8 mouse cellular contexts compared by ENCODE assay signal in genomic region chr1:73826243-73826930, GRCm38 (mm10).
DNase-seq lines count a peak whose midpoint lies in the region; ATAC-seq lines count a peak whose summit lies in the region.

No protein-coding gene starts in this region.

- H3K4me2 ChIP-seq in embryonic facial prominence, embryonic 11.5 days (ENCODE audit: low read depth, low read length) = no peak overlapping the region; the same call in 1 of the 2 replicates
- peak overlapping the region; percentile 16; the same call in 1 of the 2 replicates for H3K4me2 ChIP-seq in midbrain, embryonic 15.5 days

- H3K9me3 ChIP-seq in embryonic facial prominence, embryonic 11.5 days (replicated peaks; ENCODE audit: control insufficient read depth, low read length) = no peaks in the 10 kb centered on the region
- H3K9me3 ChIP-seq in midbrain, embryonic 15.5 days = no peaks in the 10 kb centered on the region

- 40% methylated on average over 15 of the region's 15 CpGs for WGBS in embryonic facial prominence, embryonic 11.5 days
- WGBS in midbrain, embryonic 15.5 days = 33% methylated on average over 15 of the region's 15 CpGs

- no peaks in the 10 kb centered on the region for H3K27me3 ChIP-seq in embryonic facial prominence, embryonic 11.5 days (ENCODE audit: control insufficient read depth, insufficient read depth, low read length)
- no peaks in the 10 kb centered on the region for H3K27me3 ChIP-seq in midbrain, embryonic 15.5 days (replicated peaks)

- DNase-seq in 3T3-L1 (ENCODE audit: low read depth, low spot score) = peak; percentile 82
- peak; percentile 87 for DNase-seq in adrenal gland, postnatal 25 days
- peak; percentile 94 for DNase-seq in embryonic facial prominence, embryonic 11.5 days (ENCODE audit: low spot score)
- peak; percentile 95 for DNase-seq in heart, adult 11 months
- DNase-seq in kidney, adult 11 months = peak; percentile 74
- peak; percentile 82 to 89 for DNase-seq in left cerebral cortex, postnatal 36 days (ENCODE audit: low spot score in 2 of 2)
- DNase-seq in spleen, postnatal 14 days (ENCODE audit: low spot score in 2 of 2) = peak; percentile 49 to 73

- H3K27ac ChIP-seq in embryonic facial prominence, embryonic 11.5 days (replicated peaks; ENCODE audit: low read depth, low read length) = no peak overlapping the region
- peak overlapping the region; percentile 51; the same call in 1 of the 2 replicates for H3K27ac ChIP-seq in midbrain, embryonic 15.5 days

- peak; percentile 77 for ATAC-seq in embryonic facial prominence, embryonic 11.5 days (replicated peaks; ENCODE audit: insufficient number of reproducible peaks, low FRiP score, low TSS enrichment, low read depth)
- peak; percentile 90 for ATAC-seq in midbrain, embryonic 15.5 days (replicated peaks)

- H3K4me1 ChIP-seq in embryonic facial prominence, embryonic 11.5 days (ENCODE audit: control insufficient read depth, insufficient read depth, low read length) = no peaks in the 10 kb centered on the region
- H3K4me1 ChIP-seq in midbrain, embryonic 15.5 days = peaks cover 9% of the 10 kb centered on the region

- no peaks in the 10 kb centered on the region for H3K36me3 ChIP-seq in embryonic facial prominence, embryonic 11.5 days (replicated peaks; ENCODE audit: control insufficient read depth, insufficient read depth, low read depth, low read length)
- H3K36me3 ChIP-seq in midbrain, embryonic 15.5 days (replicated peaks) = no peaks in the 10 kb centered on the region

- intact Hi-C loops in left cerebral cortex, postnatal 36 days (cut with DNase I) = loop anchor here (1.0 to 10.0 kb wide), 5 partner anchors 210 to 1109 kb away; no protein-coding TSS in a partner anchor

- H3K9ac ChIP-seq in embryonic facial prominence, embryonic 11.5 days (replicated peaks; ENCODE audit: low read length) = peak overlapping the region; percentile 37; the same call in 1 of the 2 replicates
- no peak overlapping the region for H3K9ac ChIP-seq in midbrain, embryonic 15.5 days

- no peak overlapping the region for H3K4me3 ChIP-seq in embryonic facial prominence, embryonic 11.5 days (ENCODE audit: low read depth, low read length)
- H3K4me3 ChIP-seq in midbrain, embryonic 15.5 days = no peak overlapping the region
